Mouse (Mus musculus) myocyte (in vitro differentiated cells): ENCODE results near the gene Auts2. TPM values are rescaled to one million over a fixed set of nuclear protein-coding genes. Genes with fewer than 3 reads are reported as not detected.

Experiments used
- H3K27me3 ChIP-seq: one replicate; pipeline ENCODE4 v1.6.1; 2011; ENCODE audit not compliant: control insufficient read depth, insufficient read depth, insufficient read length
- H3K36me3 ChIP-seq: one replicate; pipeline ENCODE4 v1.6.1; 2011; ENCODE audit not compliant: control insufficient read depth, insufficient read depth
- H3K4me2 ChIP-seq: one replicate; pipeline ENCODE4 v1.6.1; 2011; ENCODE audit warnings: low read depth, control low read depth
- H3K4me3 ChIP-seq: one replicate; pipeline ENCODE4 v1.5.1; 2011; ENCODE audit warnings: mild to moderate bottlenecking, control low read depth, moderate library complexity
- H3K79me2 ChIP-seq: one replicate; pipeline ENCODE4 v1.6.1; 2011; ENCODE audit not compliant: control insufficient read depth, insufficient read depth
- H3ac ChIP-seq: one replicate; pipeline ENCODE4 v1.6.1; 2011; ENCODE audit not compliant: control insufficient read depth, insufficient read length
- CEBPB ChIP-seq: IDR thresholded peaks from 2 replicates; pipeline ENCODE4 v1.6.1; 2011; ENCODE audit warnings: mild to moderate bottlenecking, moderate library complexity; ENCODE audit not compliant: poor library complexity, insufficient read depth, severe bottlenecking
- E2F4 ChIP-seq: IDR thresholded peaks from one replicate; pipeline ENCODE4 v1.6.1; 2011; ENCODE audit warnings: mild to moderate bottlenecking, control low read depth, moderate library complexity; ENCODE audit not compliant: insufficient read depth
- MAX ChIP-seq: IDR thresholded peaks from one replicate; pipeline ENCODE4 v1.6.1; 2011; ENCODE audit warnings: low read depth, mild to moderate bottlenecking, control low read depth
- MYOD1 ChIP-seq, 3 experiments: IDR thresholded peaks; one replicate each; pipeline ENCODE4 v1.6.1; 2011; ENCODE audit warnings: control low read depth in 2 of 3, low read depth in 2 of 3, mild to moderate bottlenecking in 2 of 3, moderate library complexity in 1 of 3; ENCODE audit not compliant: insufficient read length in 2 of 3, control insufficient read depth in 1 of 3
- MYOG ChIP-seq, 3 experiments: IDR thresholded peaks; one replicate each; pipeline ENCODE4 v1.6.1; 2011; ENCODE audit warnings: control low read depth in 2 of 3, low read depth in 2 of 3, mild to moderate bottlenecking in 2 of 3; ENCODE audit not compliant: insufficient read length in 2 of 3, control insufficient read depth in 1 of 3, insufficient read depth in 1 of 3
- POLR2A ChIP-seq: IDR thresholded peaks from one replicate; pipeline ENCODE4 v1.6.1; 2011; ENCODE audit warnings: low read depth, mild to moderate bottlenecking, control low read depth, moderate library complexity; ENCODE audit not compliant: insufficient read length
- POLR2AphosphoS2 ChIP-seq: IDR thresholded peaks from one replicate; pipeline ENCODE4 v1.6.1; 2011; ENCODE audit warnings: low read depth, control low read depth; ENCODE audit not compliant: insufficient read length
- REST ChIP-seq: IDR thresholded peaks from one replicate; pipeline ENCODE4 v1.6.1; 2011; ENCODE audit warnings: mild to moderate bottlenecking, control low read depth, moderate library complexity; ENCODE audit not compliant: insufficient read depth, insufficient read length
- SRF ChIP-seq: IDR thresholded peaks from one replicate; pipeline ENCODE4 v1.6.1; 2011; ENCODE audit warnings: low read depth; ENCODE audit not compliant: control insufficient read depth, insufficient read length
- TCF12 ChIP-seq: IDR thresholded peaks from one replicate; pipeline ENCODE4 v1.6.1; 2011; ENCODE audit warnings: mild to moderate bottlenecking, control low read depth; ENCODE audit not compliant: poor library complexity, insufficient read depth, severe bottlenecking
- TCF3 ChIP-seq: IDR thresholded peaks from one replicate; pipeline ENCODE4 v1.6.1; 2011; ENCODE audit warnings: low read depth, control low read depth; ENCODE audit not compliant: insufficient read length
- USF1 ChIP-seq: IDR thresholded peaks from one replicate; pipeline ENCODE4 v1.6.1; 2011; ENCODE audit warnings: low read depth, mild to moderate bottlenecking, control low read depth, moderate library complexity
- polyA plus RNA-seq: library from polyadenylated mRNA; unstranded; fragments of >200 nt; fragmentation: generic; extraction: Trizol; gene quantifications from one replicate; pipeline ENCODE4 v1.2.1, GENCODE M21; 2012; ENCODE audit warnings: missing spikeins

Auts2 gene
- polyA plus RNA-seq, 1 experiment = 8.0 TPM

- no peak overlapping the region for H3K4me2 ChIP-seq
- no peak overlapping the region for H3K4me3 ChIP-seq
- TF ChIP-seq POLR2AphosphoS2 (no peak), E2F4 (no peak), MAX (no peak), TCF3 (no peak), POLR2A (no peak), REST (no peak), SRF (no peak), USF1 (no peak), MYOD1 (IDR thresholded peaks at IDR 0.05; ENCODE audit: control insufficient read depth in 1 of 3, insufficient read length in 2 of 3, low read depth in 2 of 3) (no peak), TCF12 (no peak), CEBPB (no peak), MYOG (IDR thresholded peaks at IDR 0.05; ENCODE audit: control insufficient read depth in 1 of 3, insufficient read depth in 1 of 3, insufficient read length in 2 of 3, low read depth in 2 of 3) (no peak)
- H3K36me3 ChIP-seq = no peaks in the 10 kb centered on the region
- H3K27me3 ChIP-seq = no peaks in the 10 kb centered on the region
- H3K79me2 ChIP-seq = no peaks in the 10 kb centered on the region
- H3ac ChIP-seq = no peak overlapping the region
Observed at GRCm38 (mm10) chr5:131922118-131922517, 621.0 kb downstream of the Auts2 start.

DNA sequence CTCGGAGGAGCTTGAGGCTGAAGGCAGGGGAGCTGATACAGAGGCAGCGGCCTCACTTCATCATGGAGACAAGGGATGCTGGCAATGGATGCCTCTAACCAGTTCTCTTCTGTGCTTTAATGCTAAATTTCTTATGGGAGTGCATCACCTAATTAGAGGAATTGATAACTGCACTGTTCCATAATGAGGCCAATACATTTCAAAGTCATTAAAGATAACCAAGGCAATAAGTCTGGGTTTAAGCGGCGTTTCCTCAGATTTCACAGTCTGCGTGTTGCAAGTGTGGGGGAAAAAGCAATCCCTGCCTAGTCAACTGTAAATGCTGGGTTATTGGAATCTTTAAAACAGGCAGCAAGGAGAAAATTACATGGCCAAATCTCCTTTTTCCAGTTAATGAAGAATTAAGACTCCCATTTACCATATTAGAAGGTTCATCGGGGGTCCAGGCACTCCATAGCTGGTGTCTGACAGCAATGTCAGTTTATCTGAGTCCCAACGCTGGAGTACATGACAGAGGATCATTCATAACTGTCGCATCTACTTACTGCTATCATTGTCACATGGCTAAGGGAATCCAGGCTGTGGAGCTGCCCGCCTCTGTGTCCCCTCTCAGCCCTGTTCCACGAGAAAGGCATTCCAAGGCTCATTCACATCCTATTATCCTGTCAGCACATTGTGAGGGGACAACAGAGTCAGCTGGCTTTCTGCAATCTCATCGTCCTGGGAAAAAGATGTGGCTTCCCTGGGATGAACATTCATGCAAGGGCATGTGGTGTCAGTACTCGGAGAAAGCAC lies 623.0 kb downstream of the Auts2 start:
- H3K27me3 ChIP-seq = no peaks in the 10 kb centered on the region
- no peaks in the 10 kb centered on the region for H3K36me3 ChIP-seq
- no peak overlapping the region for H3K4me2 ChIP-seq
- H3K79me2 ChIP-seq = no peaks in the 10 kb centered on the region
- TF ChIP-seq SRF (no peak), E2F4 (no peak), TCF12 (no peak), POLR2AphosphoS2 (no peak), TCF3 (no peak), POLR2A (no peak), REST (no peak), MYOD1 (IDR thresholded peaks at IDR 0.05; ENCODE audit: control insufficient read depth in 1 of 3, insufficient read length in 2 of 3, low read depth in 2 of 3) (no peak), MAX (no peak), USF1 (no peak), MYOG (IDR thresholded peaks at IDR 0.05; ENCODE audit: control insufficient read depth in 1 of 3, insufficient read depth in 1 of 3, insufficient read length in 2 of 3, low read depth in 2 of 3) (no peak)
- no peak overlapping the region for H3K4me3 ChIP-seq
- no peak overlapping the region for H3ac ChIP-seq

DNA sequence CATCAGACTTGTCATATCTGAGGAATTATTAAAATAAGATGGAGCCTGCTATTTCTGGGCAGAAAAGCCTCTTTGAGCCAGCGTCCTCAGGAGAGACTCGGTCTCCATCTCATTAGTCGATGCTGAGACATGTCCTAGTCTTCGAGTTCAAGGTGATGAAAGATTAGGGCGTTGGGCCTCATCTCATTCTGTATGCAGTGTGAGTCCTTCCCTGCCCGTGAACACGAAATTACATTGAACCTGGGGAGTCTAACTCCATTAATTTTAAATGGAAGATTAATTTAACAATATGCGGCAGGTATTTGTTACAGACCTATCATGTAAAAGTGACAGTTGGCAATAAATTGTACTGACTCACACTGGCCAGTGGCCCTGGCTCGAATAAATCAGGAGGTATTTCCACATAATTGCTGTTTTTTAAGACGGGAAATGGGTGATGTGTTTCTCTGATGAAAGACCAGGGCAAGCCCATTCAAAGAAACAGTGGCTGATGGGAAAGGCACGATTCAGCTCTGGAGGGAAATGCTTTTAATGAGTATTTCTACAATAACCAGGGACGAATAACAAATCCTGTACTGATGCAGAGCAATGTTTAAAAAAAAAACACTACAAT lies 626.2 kb downstream of the Auts2 start:
- no peak for TF ChIP-seq POLR2A
- TF ChIP-seq USF1 = no peak
- no peak for TF ChIP-seq REST
- TF ChIP-seq CEBPB = peak; percentile 84; the same call in 1 of the 2 replicates
- TF ChIP-seq MYOG (IDR thresholded peaks at IDR 0.05; ENCODE audit: control insufficient read depth in 1 of 3, insufficient read depth in 1 of 3, insufficient read length in 2 of 3, low read depth in 2 of 3) = no peak
- no peak overlapping the region for H3K4me2 ChIP-seq

GRCm38 (mm10) chr5:131913562-131913961 lies 629.6 kb downstream of the Auts2 start:
- no peak for TF ChIP-seq USF1
- TF ChIP-seq TCF12 = no peak
- TF ChIP-seq E2F4 = no peak
- no peak for TF ChIP-seq MYOD1 (IDR thresholded peaks at IDR 0.05; ENCODE audit: control insufficient read depth in 1 of 3, insufficient read length in 2 of 3, low read depth in 2 of 3)
- Histone ChIP-seq H3K27me3 (no peaks in the 10 kb centered on the region), H3K4me2 (no peak overlapping the region), H3K79me2 (no peaks in the 10 kb centered on the region), H3K36me3 (no peaks in the 10 kb centered on the region), H3K4me3 (no peak overlapping the region), H3ac (no peak overlapping the region)

More for the DNA sequence above, 626.2 kb downstream of the Auts2 start:
- Histone ChIP-seq H3K27me3 (no peaks in the 10 kb centered on the region), H3K4me3 (no peak overlapping the region), H3K79me2 (no peaks in the 10 kb centered on the region), H3ac (no peak overlapping the region), H3K36me3 (no peaks in the 10 kb centered on the region)

GRCm38 (mm10) chr5:131912983-131913382 lies 630.2 kb downstream of the Auts2 start:
- H3K27me3 ChIP-seq = no peaks in the 10 kb centered on the region
- no peak for TF ChIP-seq USF1
- TF ChIP-seq CEBPB = no peak
- TF ChIP-seq MYOD1 (IDR thresholded peaks at IDR 0.05; ENCODE audit: control insufficient read depth in 1 of 3, insufficient read length in 2 of 3, low read depth in 2 of 3) = no peak
- no peak for TF ChIP-seq MYOG (IDR thresholded peaks at IDR 0.05; ENCODE audit: control insufficient read depth in 1 of 3, insufficient read depth in 1 of 3, insufficient read length in 2 of 3, low read depth in 2 of 3)

More at GRCm38 (mm10) chr5:131912983-131913382, 630.2 kb downstream of the Auts2 start:
- no peak overlapping the region for H3ac ChIP-seq
- H3K79me2 ChIP-seq = no peaks in the 10 kb centered on the region
- no peak overlapping the region for H3K4me3 ChIP-seq
- no peak overlapping the region for H3K4me2 ChIP-seq
- H3K36me3 ChIP-seq = no peaks in the 10 kb centered on the region
